Mouse (Mus musculus): ENCODE results near the gene Cfdp1.

GRCm38 (mm10) chr8:111803362-111803761, 50.7 kb downstream of the Cfdp1 start:
- TF ChIP-seq CTCF (IDR thresholded peaks at IDR 0.05; ENCODE audit: extremely low read depth, insufficient read depth, insufficient read length, insufficient replicate concordance) (no peak), POLR2A (IDR thresholded peaks at IDR 0.05; ENCODE audit: low read depth, low read length) (no peak)
